Mouse (Mus musculus): ENCODE results near the gene Gnaq. TPM values are rescaled to one million over a fixed set of nuclear protein-coding genes. Genes with fewer than 3 reads are reported as not detected.

Gene Gnaq
- polyA plus RNA-seq, 1 experiment, result 34.0 TPM

GRCm38 (mm10) chr19:16329648-16330047 lies 197.0 kb downstream of the Gnaq start:
- DNase-seq, result no peak
- Histone ChIP-seq H3K4me3 (replicated peaks; ENCODE audit: extremely low read depth, low read depth, low read length) (no peak overlapping the region), H3K4me1 (ENCODE audit: control insufficient read depth, insufficient read depth, low read length) (peaks cover 16% of the 10 kb centered on the region)
- WGBS, result 87% methylated on average over 6 of the region's 6 CpGs
- TF ChIP-seq CTCF (IDR thresholded peaks at IDR 0.05; ENCODE audit: insufficient read depth, low read length) (no peak), POLR2A (IDR thresholded peaks at IDR 0.05; ENCODE audit: borderline replicate concordance, extremely low read depth, low read depth, low read length) (no peak)

GRCm38 (mm10) chr19:16330161-16330560 lies 197.5 kb downstream of the Gnaq start:
- H3K4me1 ChIP-seq (ENCODE audit: control insufficient read depth, insufficient read depth, low read length), result peaks cover 18% of the 10 kb centered on the region
- DNase-seq, result no peak
- H3K4me3 ChIP-seq (replicated peaks; ENCODE audit: extremely low read depth, low read depth, low read length), result no peak overlapping the region
- TF ChIP-seq POLR2A (IDR thresholded peaks at IDR 0.05; ENCODE audit: borderline replicate concordance, extremely low read depth, low read depth, low read length) (no peak), CTCF (IDR thresholded peaks at IDR 0.05; ENCODE audit: insufficient read depth, low read length) (no peak)
- 70% methylated on average over 7 of the region's 7 CpGs for WGBS

- DNase-seq, result no peak
- H3K4me3 ChIP-seq (replicated peaks; ENCODE audit: extremely low read depth, low read depth, low read length), result no peak overlapping the region
- H3K4me1 ChIP-seq (ENCODE audit: control insufficient read depth, insufficient read depth, low read length), result peaks cover 21% of the 10 kb centered on the region
- TF ChIP-seq CTCF (IDR thresholded peaks at IDR 0.05; ENCODE audit: insufficient read depth, low read length) (no peak), POLR2A (IDR thresholded peaks at IDR 0.05; ENCODE audit: borderline replicate concordance, extremely low read depth, low read depth, low read length) (no peak)
- 88% methylated on average over 6 of the region's 6 CpGs for WGBS
Measured at GRCm38 (mm10) chr19:16331047-16331446, 198.4 kb downstream of the Gnaq start.

- 63% methylated on average over 9 of the region's 9 CpGs for WGBS
- DNase-seq, result no peak
- Histone ChIP-seq H3K4me3 (replicated peaks; ENCODE audit: extremely low read depth, low read depth, low read length) (no peak overlapping the region), H3K4me1 (ENCODE audit: control insufficient read depth, insufficient read depth, low read length) (peaks cover 22% of the 10 kb centered on the region)
- TF ChIP-seq POLR2A (IDR thresholded peaks at IDR 0.05; ENCODE audit: borderline replicate concordance, extremely low read depth, low read depth, low read length) (no peak), CTCF (IDR thresholded peaks at IDR 0.05; ENCODE audit: insufficient read depth, low read length) (no peak)
Measured at GRCm38 (mm10) chr19:16337866-16338530, 205.4 kb downstream of the Gnaq start.

GRCm38 (mm10) chr19:16339954-16340586 lies 207.4 kb downstream of the Gnaq start:
- Histone ChIP-seq H3K4me1 (ENCODE audit: control insufficient read depth, insufficient read depth, low read length) (peaks cover 17% of the 10 kb centered on the region), H3K4me3 (replicated peaks; ENCODE audit: extremely low read depth, low read depth, low read length) (no peak overlapping the region)
- WGBS, result 79% methylated on average over 4 of the region's 4 CpGs
- TF ChIP-seq CTCF (IDR thresholded peaks at IDR 0.05; ENCODE audit: insufficient read depth, low read length) (no peak), POLR2A (IDR thresholded peaks at IDR 0.05; ENCODE audit: borderline replicate concordance, extremely low read depth, low read depth, low read length) (no peak)
- DNase-seq, result no peak

GRCm38 (mm10) chr19:16342702-16343101 lies 210.1 kb downstream of the Gnaq start:
- WGBS, result 55% methylated on average over 2 of the region's 2 CpGs
- DNase-seq, result no peak
- no peak; the same call in 1 of the 2 replicates for TF ChIP-seq CTCF (IDR thresholded peaks at IDR 0.05; ENCODE audit: insufficient read depth, low read length)
- no peak for TF ChIP-seq POLR2A (IDR thresholded peaks at IDR 0.05; ENCODE audit: borderline replicate concordance, extremely low read depth, low read depth, low read length)
- Histone ChIP-seq H3K4me3 (replicated peaks; ENCODE audit: extremely low read depth, low read depth, low read length) (no peak overlapping the region), H3K4me1 (ENCODE audit: control insufficient read depth, insufficient read depth, low read length) (peaks cover 14% of the 10 kb centered on the region)

GRCm38 (mm10) chr19:16345516-16345915 lies 212.9 kb downstream of the Gnaq start:
- 94% methylated on average over 2 of the region's 2 CpGs for WGBS
- Histone ChIP-seq H3K4me1 (ENCODE audit: control insufficient read depth, insufficient read depth, low read length) (peaks cover 3% of the 10 kb centered on the region), H3K4me3 (replicated peaks; ENCODE audit: extremely low read depth, low read depth, low read length) (no peak overlapping the region)
- DNase-seq, result no peak
- TF ChIP-seq CTCF (IDR thresholded peaks at IDR 0.05; ENCODE audit: insufficient read depth, low read length) (no peak), POLR2A (IDR thresholded peaks at IDR 0.05; ENCODE audit: borderline replicate concordance, extremely low read depth, low read depth, low read length) (no peak)

- Histone ChIP-seq H3K4me1 (ENCODE audit: control insufficient read depth, insufficient read depth, low read length) (no peaks in the 10 kb centered on the region; the same call in 1 of the 2 replicates), H3K4me3 (replicated peaks; ENCODE audit: extremely low read depth, low read depth, low read length) (no peak overlapping the region)
- no peak for TF ChIP-seq CTCF (IDR thresholded peaks at IDR 0.05; ENCODE audit: insufficient read depth, low read length)
- no peak for TF ChIP-seq POLR2A (IDR thresholded peaks at IDR 0.05; ENCODE audit: borderline replicate concordance, extremely low read depth, low read depth, low read length)
- 73% methylated on average over 3 of the region's 3 CpGs for WGBS
- DNase-seq, result no peak
Measured at GRCm38 (mm10) chr19:16347037-16347436, 214.4 kb downstream of the Gnaq start.

GRCm38 (mm10) chr19:16353701-16354136 lies 221.1 kb downstream of the Gnaq start:
- DNase-seq, result no peak
- Histone ChIP-seq H3K4me1 (ENCODE audit: control insufficient read depth, insufficient read depth, low read length) (peaks cover 7% of the 10 kb centered on the region), H3K4me3 (replicated peaks; ENCODE audit: extremely low read depth, low read depth, low read length) (no peak overlapping the region)
- no peak for TF ChIP-seq POLR2A (IDR thresholded peaks at IDR 0.05; ENCODE audit: borderline replicate concordance, extremely low read depth, low read depth, low read length)
- no peak for TF ChIP-seq CTCF (IDR thresholded peaks at IDR 0.05; ENCODE audit: insufficient read depth, low read length)

- H3K4me1 ChIP-seq (ENCODE audit: control insufficient read depth, insufficient read depth, low read length), result peaks cover 9% of the 10 kb centered on the region
- DNase-seq, result no peak
- no peak for TF ChIP-seq CTCF (IDR thresholded peaks at IDR 0.05; ENCODE audit: insufficient read depth, low read length)
- TF ChIP-seq POLR2A (IDR thresholded peaks at IDR 0.05; ENCODE audit: borderline replicate concordance, extremely low read depth, low read depth, low read length), result no peak
- H3K4me3 ChIP-seq (replicated peaks; ENCODE audit: extremely low read depth, low read depth, low read length), result no peak overlapping the region
- WGBS, result 67% methylated on average over 3 of the region's 3 CpGs
Measured at GRCm38 (mm10) chr19:16358148-16358547, 225.5 kb downstream of the Gnaq start.

All from lung, adult 2 months (tissue).